Mouse (Mus musculus) testis, postnatal 10 days (tissue): ENCODE results near the gene Itm2b.

Source experiments
- DNase-seq: peaks from one replicate; pipeline ENCODE4 v3.0.0; 2021; ENCODE audit warnings: low spot score

Gene Itm2b

GRCm38 (mm10) chr14:73323965-73324364 lies 61.1 kb downstream of the Itm2b start:
- no peak for DNase-seq

DNA sequence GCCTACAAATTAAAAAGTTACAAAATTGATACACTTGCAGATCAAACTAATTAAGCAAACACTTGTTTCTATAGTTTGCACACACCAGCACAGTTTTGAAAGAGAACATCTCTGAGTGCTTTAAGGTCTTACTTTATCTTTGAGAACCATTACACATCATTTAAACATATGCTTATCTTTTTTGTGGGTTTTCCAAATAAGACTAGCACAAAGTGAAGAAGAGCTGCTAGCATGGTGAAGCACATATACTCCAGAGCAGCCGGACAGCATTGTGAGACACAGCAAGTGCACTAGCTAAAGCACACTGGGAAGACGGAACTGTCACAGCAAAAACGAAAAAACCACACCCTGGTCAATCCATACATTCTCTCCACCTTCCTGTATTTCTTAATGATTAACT lies 62.9 kb downstream of the Itm2b start:
- DNase-seq = no peak

DNA sequence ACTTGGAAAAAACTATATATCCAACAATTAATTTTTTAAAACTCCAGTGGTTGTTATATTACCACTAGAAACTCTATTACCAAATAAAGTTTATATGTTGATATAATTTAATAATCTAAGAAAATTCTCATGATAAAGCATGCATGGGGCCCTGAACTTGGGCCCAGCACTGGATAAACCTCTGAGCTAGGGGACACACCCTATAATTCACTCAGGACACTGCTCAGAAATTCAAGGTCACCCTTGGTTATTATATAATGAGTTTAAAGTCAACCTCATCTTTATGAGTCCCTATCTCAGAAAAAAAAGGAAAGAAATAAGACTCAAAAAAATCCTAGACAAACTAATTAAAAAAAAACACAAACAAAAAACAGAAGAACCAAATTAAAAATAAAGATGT lies 68.2 kb downstream of the Itm2b start:
- no peak for DNase-seq

- DNase-seq = no peak
Observed at GRCm38 (mm10) chr14:73313864-73314263, 71.2 kb downstream of the Itm2b start.

GRCm38 (mm10) chr14:73313396-73313795 lies 71.7 kb downstream of the Itm2b start:
- no peak for DNase-seq

- no peak for DNase-seq
Observed at GRCm38 (mm10) chr14:73312909-73313308, 72.2 kb downstream of the Itm2b start.
